Mouse (Mus musculus) liver, adult 10 weeks (tissue): ENCODE measurements around the gene Tmem215. TPM values are rescaled to one million over a fixed set of nuclear protein-coding genes. Genes with fewer than 3 reads are reported as not detected.

Experiments used
- polyA plus RNA-seq: library from polyadenylated mRNA; stranded (reverse); fragments of 350-450 nt; fragmentation: Illumina TruSeq; extraction: RNeasy Lipid Tissue Mini Kit (QIAGEN cat#74804); gene quantifications from one replicate; pipeline ENCODE4 v1.2.3, GENCODE M21; 2014; ENCODE audit warnings: low read depth, low replicate concordance

Gene Tmem215
- not detected for polyA plus RNA-seq

DNA sequence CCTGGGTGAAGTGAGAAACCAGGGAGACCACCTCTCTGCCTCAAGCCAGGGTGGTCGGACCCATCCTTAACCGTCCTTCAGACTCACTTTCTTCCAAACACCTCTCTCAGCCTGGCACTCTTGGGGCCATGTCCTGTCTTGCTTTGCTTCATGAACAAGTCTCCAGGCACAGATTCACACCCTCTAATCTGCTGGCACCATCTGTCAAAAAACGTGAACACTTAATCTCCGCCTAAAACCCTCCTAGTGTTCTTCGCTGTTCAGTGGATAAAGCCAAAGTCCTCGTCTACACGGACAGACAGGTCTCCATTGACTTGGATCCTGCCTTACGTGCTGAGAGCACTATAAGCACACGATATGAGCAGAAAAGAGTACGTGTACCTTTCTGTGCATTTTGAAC is at the start of gene Tmem215:
Tmem215 (plus strand) TSS at position 301 of the 400 bp plus-strand sequence.

Other genes starting within 250 kb of the Tmem215 start
- 30.8 TPM for gene Ddx58, start 232.4 kb upstream of the Tmem215 start, polyA plus RNA-seq
- 10.6 TPM for gene Smim27, start 202.6 kb upstream of the Tmem215 start, polyA plus RNA-seq
- 25.9 TPM for gene Topors, start 202.3 kb upstream of the Tmem215 start, polyA plus RNA-seq
- 232 TPM for gene Ndufb6, start 192.8 kb upstream of the Tmem215 start, polyA plus RNA-seq
- gene Aptx, start 231.0 kb downstream of the Tmem215 start, polyA plus RNA-seq: 5.4 TPM
- gene Dnaja1, start 250.0 kb downstream of the Tmem215 start, polyA plus RNA-seq: 639 TPM